Mouse (Mus musculus) T-helper 1 cell (primary cell): ENCODE results near the gene 2610507B11Rik.
"Not testable (repeated sequence)": the region's sequence is repeated elsewhere in the genome, so short reads cannot be mapped to it uniquely, and the experiment has no call there.

ENCODE experiments used
- in situ Hi-C: fragments of 300-600 bp; cut with MboI, MseI; formaldehyde crosslinking; loops from one replicate; pipeline ENCODE4 v1.15.1; 2025; ENCODE audit warnings: high pct_unique_total_duplicates

Gene 2610507B11Rik

DNA sequence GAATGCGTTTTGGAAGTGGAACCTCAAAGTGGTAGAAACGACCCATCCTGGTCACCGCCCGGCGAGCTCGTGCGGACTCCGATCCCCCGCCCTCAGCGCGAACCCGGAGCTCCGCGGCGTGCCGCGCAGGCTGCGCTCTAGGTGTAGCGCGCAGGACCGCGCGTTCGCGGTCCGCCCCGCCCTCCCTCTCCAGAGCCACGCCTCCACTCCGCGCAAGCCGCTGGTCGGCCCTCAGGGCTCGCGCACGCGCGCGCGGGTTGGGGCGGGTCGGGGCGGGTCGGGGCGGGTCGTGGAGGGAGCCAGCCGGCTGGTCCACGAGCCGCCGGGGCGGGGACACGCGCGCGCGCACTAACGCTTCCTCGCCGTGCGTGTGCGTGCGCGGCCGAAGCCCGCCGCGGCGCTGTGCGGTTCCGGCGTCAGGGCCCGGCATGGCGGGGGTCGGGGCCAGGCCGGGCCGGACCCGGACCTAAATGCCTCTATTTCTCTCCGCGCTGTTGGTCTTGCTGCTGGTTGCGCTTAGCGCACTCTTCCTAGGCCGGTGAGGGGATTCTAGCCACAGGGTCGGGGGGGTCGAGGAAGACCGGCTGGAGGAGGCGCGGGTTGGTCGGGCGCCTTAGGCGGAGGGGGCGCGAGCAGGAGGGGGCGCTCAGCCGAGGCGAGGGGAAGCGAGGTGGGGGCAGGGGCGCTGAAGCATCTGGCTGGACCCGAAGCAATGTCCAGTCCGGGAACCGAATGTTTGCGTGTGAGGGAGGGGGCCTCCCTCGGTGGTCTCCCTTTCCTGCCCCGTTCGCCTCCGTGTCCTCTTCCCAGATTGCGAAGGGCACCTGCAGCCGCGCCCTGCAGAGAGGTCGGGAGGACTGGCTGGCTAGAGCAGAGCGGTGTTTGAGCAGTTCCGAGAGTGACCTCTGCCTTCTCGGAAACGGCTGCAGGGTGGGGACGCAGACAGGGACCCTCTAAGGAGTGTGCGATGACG lies at the start of gene 2610507B11Rik:
Gene 2610507B11Rik, plus strand, starts transcription at position 373 of the 973 bp plus-strand sequence.
- in situ Hi-C loops: no loop called here

DNA sequence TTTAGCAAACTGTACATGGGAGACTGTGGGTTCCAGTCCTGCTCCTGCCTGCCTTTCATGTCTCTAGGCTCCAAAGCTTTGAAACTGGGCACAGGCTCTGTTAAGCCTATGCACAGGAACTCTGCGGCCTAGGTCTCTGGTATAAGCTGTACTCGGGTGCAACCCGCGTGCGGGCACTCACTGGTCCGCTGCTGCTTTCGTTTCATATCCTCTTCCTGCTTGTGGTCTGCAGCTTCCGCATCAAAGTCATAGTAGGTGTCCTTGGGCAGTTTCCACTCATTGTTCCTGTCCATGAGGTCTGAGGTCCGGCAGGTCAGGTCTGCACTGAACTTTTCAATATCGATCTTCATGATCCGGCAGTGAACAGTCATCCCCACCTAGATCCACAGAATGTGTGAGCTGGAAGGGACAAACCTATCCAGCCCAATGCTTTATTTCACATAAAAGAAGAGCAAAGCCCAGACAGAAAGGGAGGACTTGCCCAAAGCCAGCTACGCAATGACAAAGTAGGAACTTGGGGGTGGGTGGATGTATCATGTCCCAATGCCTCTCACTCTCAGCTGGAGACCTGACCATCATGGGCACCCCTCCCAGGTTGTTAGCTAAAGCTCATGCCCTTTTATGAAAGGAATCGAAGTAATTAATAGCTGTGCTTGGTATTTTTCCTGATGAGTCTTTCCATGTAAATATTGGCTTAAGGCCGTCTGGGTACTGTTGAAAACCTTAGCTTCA lies 48.3 kb upstream of the 2610507B11Rik start:
- in situ Hi-C loops: no loop called here

DNA sequence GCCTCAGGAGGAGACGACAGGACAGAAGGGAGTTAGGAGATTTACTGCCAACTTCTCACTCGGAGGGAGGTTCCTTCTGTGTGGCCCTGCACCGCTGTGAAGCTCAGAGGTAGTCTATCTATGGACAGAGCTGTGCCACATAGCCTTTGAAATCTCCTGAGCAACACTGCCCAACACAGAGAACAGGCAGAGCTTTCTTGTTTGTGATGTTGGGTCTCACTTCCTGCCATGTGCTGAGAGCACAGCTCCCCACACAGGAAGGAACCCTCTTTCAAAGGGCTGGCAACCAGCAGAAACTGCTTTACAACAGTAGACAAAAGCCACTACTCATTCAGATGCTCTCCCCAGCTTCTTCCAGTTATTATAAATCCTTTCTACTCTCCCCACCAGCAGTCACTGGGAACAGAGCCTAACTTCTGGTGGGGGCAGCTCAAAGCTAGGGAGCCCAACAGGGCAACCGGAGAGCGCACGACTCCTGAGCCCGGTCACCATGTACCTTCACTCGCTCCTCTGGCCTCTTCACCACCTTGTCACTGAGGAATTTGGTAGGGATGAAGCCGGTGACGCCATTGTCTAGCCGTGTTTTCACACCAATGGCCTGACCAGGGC lies 45.7 kb upstream of the 2610507B11Rik start:
- in situ Hi-C loops: no loop called here

- in situ Hi-C loops: loop anchor here (5.0 kb wide), 1 partner anchor 49 kb away; no protein-coding TSS in a partner anchor
These were observed 38.0 kb upstream of the 2610507B11Rik start for GRCm38 (mm10) chr11:78223586-78223985.

- in situ Hi-C loops: no loop called here
These were observed 30.0 kb upstream of the 2610507B11Rik start for GRCm38 (mm10) chr11:78231518-78231917.

GRCm38 (mm10) chr11:78240193-78240857 lies 21.2 kb upstream of the 2610507B11Rik start:
- in situ Hi-C loops: no loop called here

DNA sequence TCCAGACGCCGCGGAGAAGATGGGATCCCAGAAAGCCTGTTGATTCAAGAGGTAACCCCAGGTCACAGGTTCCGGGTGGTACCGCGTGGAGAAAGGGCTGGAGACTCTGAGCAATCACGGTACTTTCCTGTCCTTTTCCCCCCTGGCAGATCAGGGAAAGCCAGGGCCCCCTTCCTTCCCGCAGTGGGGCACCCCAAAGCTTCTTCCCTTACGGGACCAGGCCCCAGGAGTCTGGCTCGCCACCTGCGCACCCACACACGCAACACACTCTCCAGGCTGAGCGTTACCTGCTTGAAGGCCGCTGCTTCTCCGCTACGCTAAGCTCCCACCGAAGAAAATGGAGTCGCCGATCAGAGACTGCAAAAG lies 16.3 kb upstream of the 2610507B11Rik start:
- in situ Hi-C loops: no loop called here

DNA sequence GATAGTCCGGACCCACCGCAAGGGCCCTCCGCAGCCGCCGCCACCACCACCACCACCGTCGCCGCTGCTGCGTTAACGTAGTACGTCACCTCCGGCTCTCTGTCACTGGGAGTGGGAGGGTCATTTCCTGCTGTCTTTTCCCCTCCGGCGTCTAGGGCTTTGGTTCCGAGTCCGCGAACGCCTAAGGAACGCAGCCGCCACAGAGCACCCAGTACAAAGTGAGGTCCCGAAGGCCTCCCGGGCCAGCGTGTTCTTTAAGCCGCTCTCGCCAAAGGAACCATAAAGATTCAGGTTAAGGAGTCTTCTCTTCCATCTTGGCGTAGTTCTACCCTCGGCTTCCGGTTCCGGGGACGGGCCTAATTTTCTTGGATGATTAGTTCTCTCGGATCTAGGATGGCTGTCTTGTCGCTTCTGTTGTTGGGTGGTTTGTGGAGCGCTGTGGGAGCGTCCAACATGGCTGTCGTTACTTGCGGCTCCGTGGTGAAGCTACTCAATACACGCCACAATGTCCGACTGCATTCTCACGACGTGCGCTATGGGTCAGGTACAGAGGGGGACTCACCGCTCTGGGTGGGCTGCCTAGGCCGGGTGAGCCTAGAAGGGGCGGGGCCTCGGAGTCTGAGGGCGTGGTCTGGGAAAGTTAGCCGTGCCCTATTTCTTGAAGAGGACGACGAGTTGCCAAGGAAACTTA lies 15.8 kb upstream of the 2610507B11Rik start, which contains the start of the genes Sdf2 and Supt6:
Gene Sdf2, plus strand, starts transcription at position 120 of the 691 bp plus-strand sequence.
Gene Supt6, minus strand, starts transcription at position 361 of the 691 bp plus-strand sequence.
- in situ Hi-C loops: no loop called here

- in situ Hi-C loops: no loop called here
These were observed 15.1 kb upstream of the 2610507B11Rik start for GRCm38 (mm10) chr11:78246318-78247011.

- in situ Hi-C loops: no loop called here
These were observed 14.6 kb upstream of the 2610507B11Rik start for GRCm38 (mm10) chr11:78247012-78247348.

DNA sequence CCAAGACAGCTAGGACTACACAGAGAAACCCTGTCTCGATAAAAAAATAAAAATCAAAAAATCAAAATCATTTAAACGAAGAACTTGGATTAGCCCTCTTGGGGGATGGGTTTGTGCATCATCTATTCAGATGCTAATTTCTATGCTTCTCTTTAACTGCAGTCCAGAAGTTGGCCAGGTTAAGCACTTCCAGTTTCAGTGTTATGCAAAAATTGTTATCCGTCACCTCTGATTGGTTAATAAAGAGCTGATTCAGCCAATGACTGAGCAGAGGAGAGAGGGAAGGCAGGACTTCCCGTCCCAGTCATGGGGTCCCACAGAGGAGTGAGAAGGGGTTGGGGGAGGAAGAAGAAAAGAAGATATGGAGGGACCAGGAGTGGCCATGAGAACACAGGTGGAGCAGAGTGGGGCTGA lies 13.8 kb upstream of the 2610507B11Rik start:
- in situ Hi-C loops: no loop called here

- in situ Hi-C loops: no loop called here
These were observed 4.9 kb upstream of the 2610507B11Rik start for GRCm38 (mm10) chr11:78256618-78257017.

GRCm38 (mm10) chr11:78260489-78261258 lies 878 bp upstream of the 2610507B11Rik start:
- in situ Hi-C loops: no loop called here

GRCm38 (mm10) chr11:78262550-78262949 lies 998 bp downstream of the 2610507B11Rik start:
- in situ Hi-C loops: no loop called here

- in situ Hi-C loops: no loop called here
These were observed 4.0 kb downstream of the 2610507B11Rik start for GRCm38 (mm10) chr11:78265571-78265970.

GRCm38 (mm10) chr11:78271986-78272385 lies 10.4 kb downstream of the 2610507B11Rik start:
- in situ Hi-C loops: loop anchor here (5.0 kb wide), 1 partner anchor 50 kb away; no protein-coding TSS in a partner anchor

- in situ Hi-C loops: no loop called here
These were observed 14.0 kb downstream of the 2610507B11Rik start for GRCm38 (mm10) chr11:78275596-78275995.

DNA sequence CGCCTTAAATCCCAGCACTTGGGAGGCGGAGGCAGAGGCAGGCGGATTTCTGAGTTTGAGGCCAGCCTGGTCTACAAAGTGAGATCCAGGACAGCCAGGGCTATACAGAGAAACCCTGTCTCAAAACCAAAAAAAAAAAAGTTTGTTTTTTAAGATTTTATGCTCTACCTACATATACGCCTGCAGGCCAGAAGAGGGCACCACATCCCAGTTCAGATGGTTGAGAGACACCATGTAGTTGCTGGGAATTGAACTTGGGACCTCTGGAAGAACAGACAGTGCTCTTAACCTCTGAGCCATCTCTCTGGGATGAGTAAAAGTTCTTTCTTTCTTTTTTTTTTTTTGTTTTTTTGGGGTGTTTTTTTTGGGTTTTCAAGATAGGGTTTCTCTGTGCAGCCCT lies 14.6 kb downstream of the 2610507B11Rik start:
- in situ Hi-C loops: not testable (repeated sequence)

- in situ Hi-C loops: no loop called here
These were observed 17.3 kb downstream of the 2610507B11Rik start for GRCm38 (mm10) chr11:78278853-78279252.
